Mouse (Mus musculus): ENCODE measurements around the gene A430078G23Rik. TPM values are rescaled to one million over a fixed set of nuclear protein-coding genes. Genes with fewer than 3 reads are reported as not detected.

Gene A430078G23Rik
- polyA plus RNA-seq, 1 experiment: not detected

- no peak for TF ChIP-seq CTCF (IDR thresholded peaks at IDR 0.05; ENCODE audit: borderline replicate concordance, insufficient read depth, low read length)
- TF ChIP-seq POLR2A (IDR thresholded peaks at IDR 0.05; ENCODE audit: low read depth, low read length): no peak
- Histone ChIP-seq H3K4me3 (ENCODE audit: insufficient read depth, low read length) (no peak overlapping the region), H3K4me1 (ENCODE audit: control insufficient read depth, insufficient read depth, low read length) (peaks cover 38% of the 10 kb centered on the region), H3K27ac (ENCODE audit: insufficient read depth, low read length) (peak overlapping the region; percentile 82)
Observed at GRCm38 (mm10) chr8:3418101-3418500, 64.9 kb downstream of the A430078G23Rik start.

GRCm38 (mm10) chr8:3420105-3420706 lies 67.0 kb downstream of the A430078G23Rik start:
- peak overlapping the region; percentile 67 for H3K27ac ChIP-seq (ENCODE audit: insufficient read depth, low read length)
- H3K4me3 ChIP-seq (ENCODE audit: insufficient read depth, low read length): no peak overlapping the region
- no peak for TF ChIP-seq POLR2A (IDR thresholded peaks at IDR 0.05; ENCODE audit: low read depth, low read length)
- peaks cover 25% of the 10 kb centered on the region for H3K4me1 ChIP-seq (ENCODE audit: control insufficient read depth, insufficient read depth, low read length)

DNA sequence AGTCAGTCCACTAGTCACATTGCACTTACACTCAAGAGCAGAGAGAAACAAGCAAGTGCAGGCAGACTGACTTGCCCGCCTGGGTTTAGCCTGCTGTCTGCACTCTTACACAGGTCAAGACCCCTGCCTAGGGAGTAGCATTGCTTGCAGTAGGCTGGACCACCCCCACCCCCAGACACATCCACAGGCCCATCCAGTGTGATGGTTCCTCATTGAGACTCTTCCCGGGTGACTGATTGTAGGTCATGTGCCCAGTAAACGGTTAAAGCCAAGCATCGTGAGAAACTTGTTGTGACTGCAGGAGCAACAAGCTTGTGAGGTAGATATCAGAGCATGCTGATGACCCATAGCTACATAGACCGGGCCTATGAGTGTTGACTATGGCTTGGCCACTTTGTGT lies 68.3 kb downstream of the A430078G23Rik start:
- no peak overlapping the region for H3K4me3 ChIP-seq (ENCODE audit: insufficient read depth, low read length)
- H3K4me1 ChIP-seq (ENCODE audit: control insufficient read depth, insufficient read depth, low read length): peaks cover 28% of the 10 kb centered on the region
- TF ChIP-seq POLR2A (IDR thresholded peaks at IDR 0.05; ENCODE audit: low read depth, low read length) (no peak), CTCF (IDR thresholded peaks at IDR 0.05; ENCODE audit: borderline replicate concordance, insufficient read depth, low read length) (no peak)

GRCm38 (mm10) chr8:3425217-3425616 lies 72.0 kb downstream of the A430078G23Rik start:
- Histone ChIP-seq H3K27ac (ENCODE audit: insufficient read depth, low read length) (no peak overlapping the region), H3K4me1 (ENCODE audit: control insufficient read depth, insufficient read depth, low read length) (peaks cover 23% of the 10 kb centered on the region), H3K4me3 (ENCODE audit: insufficient read depth, low read length) (no peak overlapping the region)
- TF ChIP-seq POLR2A (IDR thresholded peaks at IDR 0.05; ENCODE audit: low read depth, low read length) (no peak), CTCF (IDR thresholded peaks at IDR 0.05; ENCODE audit: borderline replicate concordance, insufficient read depth, low read length) (no peak)

More for the DNA sequence above, 68.3 kb downstream of the A430078G23Rik start:
- H3K27ac ChIP-seq (ENCODE audit: insufficient read depth, low read length): no peak overlapping the region

GRCm38 (mm10) chr8:3426211-3426610 lies 73.0 kb downstream of the A430078G23Rik start:
- Histone ChIP-seq H3K4me3 (ENCODE audit: insufficient read depth, low read length) (no peak overlapping the region), H3K4me1 (ENCODE audit: control insufficient read depth, insufficient read depth, low read length) (peaks cover 20% of the 10 kb centered on the region), H3K27ac (ENCODE audit: insufficient read depth, low read length) (peak overlapping the region; percentile 19; the same call in 1 of the 2 replicates)
- no peak for TF ChIP-seq CTCF (IDR thresholded peaks at IDR 0.05; ENCODE audit: borderline replicate concordance, insufficient read depth, low read length)
- TF ChIP-seq POLR2A (IDR thresholded peaks at IDR 0.05; ENCODE audit: low read depth, low read length): no peak

DNA sequence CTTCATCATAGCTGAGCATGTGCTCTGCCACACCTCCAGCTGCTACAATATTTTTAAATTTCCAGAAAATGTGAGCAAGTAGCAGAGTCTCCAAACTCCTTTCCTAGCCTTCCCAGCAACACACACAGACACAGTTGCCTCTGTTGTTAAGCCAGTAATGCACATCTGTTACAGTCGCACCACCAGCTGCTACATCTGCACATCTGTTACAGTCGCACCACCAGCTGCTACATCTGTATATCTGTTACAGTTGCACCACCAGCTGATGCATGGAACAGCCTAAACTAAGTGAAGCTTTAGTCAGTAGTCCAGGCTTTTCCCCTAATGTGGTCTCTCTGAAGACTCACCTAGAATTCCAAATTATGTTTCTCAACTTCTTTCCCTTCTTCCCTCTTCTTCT lies 75.2 kb downstream of the A430078G23Rik start:
- peaks cover 20% of the 10 kb centered on the region for H3K4me1 ChIP-seq (ENCODE audit: control insufficient read depth, insufficient read depth, low read length)
- no peak for TF ChIP-seq CTCF (IDR thresholded peaks at IDR 0.05; ENCODE audit: borderline replicate concordance, insufficient read depth, low read length)
- TF ChIP-seq POLR2A (IDR thresholded peaks at IDR 0.05; ENCODE audit: low read depth, low read length): no peak
- H3K27ac ChIP-seq (ENCODE audit: insufficient read depth, low read length): no peak overlapping the region
- H3K4me3 ChIP-seq (ENCODE audit: insufficient read depth, low read length): no peak overlapping the region

DNA sequence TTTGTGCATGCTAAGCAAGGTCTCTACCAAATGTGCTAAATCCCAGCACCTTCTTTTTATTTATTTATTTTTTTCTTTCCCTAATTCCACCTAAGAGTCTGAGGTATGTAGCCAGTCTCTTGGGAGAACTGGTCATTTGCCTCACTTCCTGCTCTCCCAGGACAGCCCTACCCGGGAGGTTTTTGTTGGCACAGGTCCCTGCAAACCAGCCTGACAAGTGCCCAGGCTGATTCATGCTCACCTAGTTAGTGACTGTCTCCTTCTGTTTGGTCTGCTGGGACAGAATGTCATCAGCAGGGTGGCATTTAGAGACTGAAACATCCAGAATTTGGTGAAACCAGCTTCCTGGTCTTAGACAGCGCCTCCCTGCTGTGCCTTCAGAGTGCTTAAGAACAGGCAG lies 76.8 kb downstream of the A430078G23Rik start:
- Histone ChIP-seq H3K27ac (ENCODE audit: insufficient read depth, low read length) (peak overlapping the region; percentile 48; the same call in 1 of the 2 replicates), H3K4me3 (ENCODE audit: insufficient read depth, low read length) (no peak overlapping the region), H3K4me1 (ENCODE audit: control insufficient read depth, insufficient read depth, low read length) (peaks cover 20% of the 10 kb centered on the region)
- TF ChIP-seq CTCF (IDR thresholded peaks at IDR 0.05; ENCODE audit: borderline replicate concordance, insufficient read depth, low read length): no peak
- no peak for TF ChIP-seq POLR2A (IDR thresholded peaks at IDR 0.05; ENCODE audit: low read depth, low read length)

GRCm38 (mm10) chr8:3431113-3431512 lies 77.9 kb downstream of the A430078G23Rik start:
- H3K4me1 ChIP-seq (ENCODE audit: control insufficient read depth, insufficient read depth, low read length): peaks cover 18% of the 10 kb centered on the region
- TF ChIP-seq CTCF (IDR thresholded peaks at IDR 0.05; ENCODE audit: borderline replicate concordance, insufficient read depth, low read length) (no peak), POLR2A (IDR thresholded peaks at IDR 0.05; ENCODE audit: low read depth, low read length) (no peak)
- no peak overlapping the region for H3K27ac ChIP-seq (ENCODE audit: insufficient read depth, low read length)
- no peak overlapping the region for H3K4me3 ChIP-seq (ENCODE audit: insufficient read depth, low read length)

DNA sequence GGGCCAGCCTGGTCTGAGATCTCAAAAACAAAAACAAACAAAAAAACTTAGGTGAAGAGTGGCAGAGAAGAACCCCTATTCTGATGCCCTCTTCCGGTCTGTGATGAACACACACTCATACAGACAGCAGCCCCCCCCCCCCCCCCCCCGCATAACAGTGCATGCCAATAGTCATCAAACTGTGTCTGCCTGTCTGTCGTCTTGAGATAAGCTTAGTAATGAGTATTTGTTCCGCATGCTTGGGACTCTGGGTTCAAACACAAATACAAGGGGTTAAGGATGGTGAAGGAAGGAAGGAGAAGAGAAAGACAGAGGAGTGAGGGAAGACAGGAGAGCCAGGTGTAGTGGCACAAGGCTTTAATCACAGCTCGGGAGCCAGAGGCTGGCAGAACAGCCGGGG lies 83.3 kb downstream of the A430078G23Rik start:
- no peak overlapping the region for H3K4me3 ChIP-seq (ENCODE audit: insufficient read depth, low read length)
- no peak for TF ChIP-seq CTCF (IDR thresholded peaks at IDR 0.05; ENCODE audit: borderline replicate concordance, insufficient read depth, low read length)
- no peak for TF ChIP-seq POLR2A (IDR thresholded peaks at IDR 0.05; ENCODE audit: low read depth, low read length)
- H3K4me1 ChIP-seq (ENCODE audit: control insufficient read depth, insufficient read depth, low read length): no peaks in the 10 kb centered on the region
- H3K27ac ChIP-seq (ENCODE audit: insufficient read depth, low read length): no peak overlapping the region

DNA sequence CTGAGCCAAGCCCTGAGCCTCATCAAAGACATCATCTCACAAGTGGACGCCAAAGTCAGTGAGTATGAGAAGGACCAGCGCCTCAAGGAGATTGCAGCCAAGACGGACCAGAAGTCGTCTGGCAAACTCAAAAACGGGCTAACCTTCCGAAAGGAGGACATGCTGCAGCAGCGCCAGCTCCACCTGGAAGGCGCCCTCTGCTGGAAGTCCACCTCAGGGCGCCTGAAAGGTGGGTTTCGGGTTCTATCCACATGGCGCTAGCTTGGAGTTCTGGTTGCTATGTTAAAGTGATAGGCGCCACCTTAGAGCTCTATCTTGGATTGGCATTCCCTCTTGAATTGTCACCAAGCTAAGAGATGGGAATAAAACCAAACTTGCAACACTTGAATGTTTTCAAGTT lies 86.3 kb downstream of the A430078G23Rik start:
- no peak overlapping the region for H3K4me3 ChIP-seq (ENCODE audit: insufficient read depth, low read length)
- no peaks in the 10 kb centered on the region for H3K4me1 ChIP-seq (ENCODE audit: control insufficient read depth, insufficient read depth, low read length)
- no peak for TF ChIP-seq CTCF (IDR thresholded peaks at IDR 0.05; ENCODE audit: borderline replicate concordance, insufficient read depth, low read length)
- no peak for TF ChIP-seq POLR2A (IDR thresholded peaks at IDR 0.05; ENCODE audit: low read depth, low read length)
- no peak overlapping the region for H3K27ac ChIP-seq (ENCODE audit: insufficient read depth, low read length)

Other genes with a start within 250 kb of the A430078G23Rik start
- 30.6 and 31.2 TPM in 2 replicates for gene Insr, start 73.8 kb upstream of the A430078G23Rik start, polyA plus RNA-seq (2011; ENCODE audit: insufficient read length, low read depth, missing spikeins)
- gene Arhgef18, start 39.6 kb downstream of the A430078G23Rik start, polyA plus RNA-seq (2011; ENCODE audit: insufficient read length, low read depth, missing spikeins): 19.8 and 21.2 TPM in 2 replicates
- gene Pex11g, start 114.3 kb downstream of the A430078G23Rik start, polyA plus RNA-seq (2011; ENCODE audit: insufficient read length, low read depth, missing spikeins): 3.8 and 5.9 TPM in 2 replicates
- not detected in 2 replicates for gene Tex45, start 117.4 kb downstream of the A430078G23Rik start, polyA plus RNA-seq (2011; ENCODE audit: insufficient read length, low read depth, missing spikeins)
- 27.2 and 28.5 TPM in 2 replicates for gene Zfp358, start 139.7 kb downstream of the A430078G23Rik start, polyA plus RNA-seq (2011; ENCODE audit: insufficient read length, low read depth, missing spikeins)
- gene Mcoln1, start 147.0 kb downstream of the A430078G23Rik start, polyA plus RNA-seq (2011; ENCODE audit: insufficient read length, low read depth, missing spikeins): 48.1 and 58.9 TPM in 2 replicates
- 16.5 and 28.0 TPM in 2 replicates for gene Pnpla6, start 162.0 kb downstream of the A430078G23Rik start, polyA plus RNA-seq (2011; ENCODE audit: insufficient read length, low read depth, missing spikeins)
- gene C330021F23Rik, start 214.6 kb downstream of the A430078G23Rik start, polyA plus RNA-seq (2011; ENCODE audit: insufficient read length, low read depth, missing spikeins): not detected in 2 replicates
- not detected in 2 replicates for gene Camsap3, start 233.9 kb downstream of the A430078G23Rik start, polyA plus RNA-seq (2011; ENCODE audit: insufficient read length, low read depth, missing spikeins)